Mouse (Mus musculus) intestine, embryonic 14.5 days (tissue): ENCODE results near the gene Strap. TPM values are rescaled to one million over a fixed set of nuclear protein-coding genes. Genes with fewer than 3 reads are reported as not detected.

Experiments used
- ATAC-seq: fragments of 200-750 bp; cut with Nextera tagmentation; replicated peaks from 2 replicates; pipeline ENCODE4 v1.8.0; 2017; ENCODE audit warnings: low read depth, moderate number of reproducible peaks, moderate TSS enrichment, moderate library complexity; ENCODE audit not compliant: low FRiP score, low TSS enrichment
- DNase-seq: peaks from one replicate; pipeline ENCODE4 v3.0.0-alpha.2; 2018; ENCODE audit warnings: low spot score
- H3K27ac ChIP-seq: fragments of 300-500 bp; sonication (generic); 2 replicates; pipeline ENCODE4 v1.5.1; 2014; ENCODE audit warnings: low read depth, mild to moderate bottlenecking, control low read depth
- H3K27me3 ChIP-seq: fragments of 300-500 bp; sonication (generic); replicated peaks from 2 replicates; pipeline ENCODE4 v1.6.1; 2014; ENCODE audit warnings: low read length, control low read depth; ENCODE audit not compliant: control insufficient read depth, insufficient read depth
- H3K36me3 ChIP-seq: fragments of 300-500 bp; sonication (generic); 2 replicates; pipeline ENCODE4 v1.6.1; 2014; ENCODE audit warnings: low read length, control low read depth; ENCODE audit not compliant: control insufficient read depth, insufficient read depth
- H3K4me1 ChIP-seq: fragments of 300-500 bp; sonication (generic); replicated peaks from 2 replicates; pipeline ENCODE4 v1.6.1; 2014; ENCODE audit warnings: low read length, control low read depth, mixed read lengths; ENCODE audit not compliant: control insufficient read depth, insufficient read depth
- H3K4me2 ChIP-seq: fragments of 300-500 bp; sonication (generic); 2 replicates; pipeline ENCODE4 v1.6.1; 2014; ENCODE audit warnings: low read length
- H3K4me3 ChIP-seq: fragments of 300-500 bp; sonication (generic); 2 replicates; pipeline ENCODE4 v1.5.1; 2014; ENCODE audit warnings: low read depth, low read length, control low read depth, mixed read lengths
- H3K9ac ChIP-seq: fragments of 300-500 bp; sonication (generic); 2 replicates; pipeline ENCODE4 v1.6.1; 2014; ENCODE audit warnings: mild to moderate bottlenecking, low read length
- H3K9me3 ChIP-seq: fragments of 300-500 bp; sonication (generic); 2 replicates; pipeline ENCODE4 v1.6.1; 2016; ENCODE audit warnings: low read length, control low read depth; ENCODE audit not compliant: control insufficient read depth
- WGBS: fragments of 180-500 bp; shearing (Covaris S2); extraction: QIAGEN DNeasy Blood & Tissue Kit; methylation state at CpG from one replicate; pipeline ENCODE4 v1.1.7; 2014; 5-methylcytosine and 5-hydroxymethylcytosine counted together
- polyA plus RNA-seq: library from polyadenylated mRNA; unstranded; fragments of >200 nt; fragmentation: Nextera tagmentation; extraction: Ambion mirVana; gene quantifications from 2 replicates; pipeline ENCODE4 v1.2.1, GENCODE M21; 2014

The Strap gene
- polyA plus RNA-seq = 154 and 165 TPM in 2 replicates

DNA sequence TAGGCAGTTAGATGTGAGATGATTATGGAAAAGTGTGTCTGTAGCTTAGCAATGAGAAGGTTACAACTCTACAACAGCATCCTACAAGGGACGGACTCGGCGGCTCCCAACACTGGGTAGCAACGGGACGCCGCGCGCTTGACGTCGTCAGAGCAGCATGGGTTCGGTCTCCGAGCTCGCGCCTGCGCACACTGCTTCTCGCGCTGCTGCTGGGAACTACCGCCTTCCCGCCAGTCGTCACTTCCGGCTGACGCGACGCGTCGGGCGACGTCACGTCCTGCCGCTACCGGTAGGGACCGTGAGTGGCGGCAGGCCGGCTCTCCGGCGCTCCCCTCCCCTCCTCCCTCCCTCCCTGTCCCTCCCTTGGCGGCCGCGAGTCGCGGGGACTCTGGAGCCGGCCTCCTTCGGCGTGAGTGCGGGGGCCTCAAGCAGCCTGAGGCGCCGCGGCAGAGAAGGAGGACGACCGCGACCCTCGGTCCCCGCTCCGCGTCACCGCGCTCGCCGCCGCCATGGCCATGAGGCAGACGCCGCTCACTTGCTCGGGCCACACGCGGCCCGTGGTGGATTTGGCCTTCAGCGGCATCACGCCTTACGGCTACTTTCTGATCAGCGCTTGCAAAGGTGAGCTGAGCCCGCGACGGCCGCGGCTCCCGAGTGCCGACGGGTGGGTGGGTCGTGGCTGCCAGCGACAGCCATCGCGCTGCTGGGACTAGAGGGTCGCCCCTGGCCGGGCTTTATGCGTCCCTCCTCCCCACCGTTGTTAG lies at the start of gene Strap:
Gene Strap, plus strand, starts transcription at position 233 of the 764 bp plus-strand sequence.
- Histone ChIP-seq H3K4me1 (peaks cover 11% of the 10 kb centered on the region), H3K4me2 (peak within 1 kb of the TSS; percentile 92), H3K9me3 (no peaks in the 10 kb centered on the region), H3K27me3 (no peaks in the 10 kb centered on the region; the same call in 1 of the 2 replicates), H3K4me3 (peak within 1 kb of the TSS; percentile 64), H3K9ac (peak within 1 kb of the TSS; percentile 77), H3K36me3 (peaks cover 9% of the 10 kb centered on the region), H3K27ac (peak within 1 kb of the TSS; percentile 83)
- ATAC-seq = peak; percentile 99
- 1% methylated on average over 77 of the region's 86 CpGs for WGBS
- peak; percentile 98 for DNase-seq

DNA sequence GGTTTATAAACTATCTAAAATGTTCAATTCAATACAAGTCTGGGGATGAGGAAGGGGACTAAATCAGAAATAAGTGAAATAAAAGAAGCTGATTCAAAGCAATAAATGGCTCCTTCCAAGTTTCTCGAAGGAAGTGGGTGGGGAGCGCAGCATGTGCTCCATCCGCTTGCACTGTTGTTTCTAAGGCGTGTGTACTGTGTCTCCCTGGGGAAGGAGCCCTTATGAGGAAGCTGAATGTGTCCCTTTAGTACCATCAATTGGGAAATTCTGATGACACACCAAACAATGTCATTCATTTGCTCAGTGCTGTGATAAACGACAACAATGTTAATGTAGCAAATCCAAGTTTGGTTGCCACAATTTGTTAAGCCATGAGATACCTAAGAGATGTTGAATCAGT lies 47.2 kb upstream of the Strap start:
- ATAC-seq = no peak
- Histone ChIP-seq H3K4me1 (no peaks in the 10 kb centered on the region), H3K9ac (no peak overlapping the region), H3K27ac (no peak overlapping the region), H3K4me2 (no peak overlapping the region), H3K9me3 (no peaks in the 10 kb centered on the region), H3K36me3 (no peaks in the 10 kb centered on the region), H3K4me3 (no peak overlapping the region), H3K27me3 (no peaks in the 10 kb centered on the region)
- no peak for DNase-seq
- WGBS = 88% methylated on average over 5 of the region's 5 CpGs

DNA sequence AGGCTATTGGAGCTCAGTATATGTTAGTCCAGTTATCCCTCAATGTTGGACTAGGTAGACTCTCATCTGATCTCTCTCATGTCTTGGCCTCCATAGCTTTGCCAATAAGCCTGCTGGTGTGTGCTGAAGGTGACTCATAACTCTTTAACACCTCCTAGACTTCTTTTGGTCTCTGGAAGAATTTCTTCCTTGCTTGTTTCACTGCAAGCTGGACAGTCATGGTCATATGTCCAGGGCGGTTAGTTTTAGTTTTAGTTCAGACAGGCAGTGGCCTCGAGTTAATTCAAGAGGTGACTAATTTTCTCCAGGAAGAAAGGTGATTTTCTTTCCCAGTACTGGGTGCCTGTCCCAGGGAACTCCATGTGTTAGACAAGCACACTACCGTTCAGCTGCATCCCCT lies 46.8 kb upstream of the Strap start:
- no peaks in the 10 kb centered on the region for H3K27me3 ChIP-seq
- H3K4me2 ChIP-seq = no peak overlapping the region
- DNase-seq (no peak), ATAC-seq (no peak)
- no peak overlapping the region for H3K4me3 ChIP-seq
- H3K4me1 ChIP-seq = no peaks in the 10 kb centered on the region
- H3K27ac ChIP-seq = no peak overlapping the region
- H3K36me3 ChIP-seq = no peaks in the 10 kb centered on the region
- 87% methylated on average over 3 of the region's 3 CpGs for WGBS
- H3K9ac ChIP-seq = no peak overlapping the region
- no peaks in the 10 kb centered on the region for H3K9me3 ChIP-seq

DNA sequence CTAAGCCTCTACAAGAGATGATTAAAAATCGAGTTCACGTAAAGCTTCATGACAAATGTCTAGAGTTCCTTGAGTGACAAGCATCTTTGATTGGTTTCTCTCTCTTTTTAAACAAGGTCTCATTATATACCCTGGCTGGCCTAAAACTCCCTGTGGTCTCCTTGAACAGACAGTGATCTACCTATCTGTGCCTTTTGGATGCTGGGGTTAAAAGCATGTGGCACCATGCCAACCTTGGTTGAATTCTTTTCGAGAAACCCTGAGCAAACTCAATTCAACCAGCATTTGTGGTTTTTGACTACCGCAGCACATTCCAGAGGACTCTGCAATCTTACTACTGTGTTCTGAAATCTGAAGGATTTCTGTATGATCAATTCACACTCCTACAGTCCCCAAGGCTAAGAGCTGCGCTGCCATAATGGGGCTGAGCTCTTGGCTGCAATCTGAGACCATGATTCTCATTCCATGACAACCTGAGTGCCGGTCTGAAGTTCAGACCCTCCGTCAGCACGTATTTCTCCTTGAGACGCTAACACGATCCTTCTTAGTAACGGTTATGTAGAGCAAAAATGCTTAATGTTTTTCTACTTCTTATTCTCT lies 46.3 kb upstream of the Strap start:
- Histone ChIP-seq H3K27me3 (no peaks in the 10 kb centered on the region), H3K9ac (no peak overlapping the region), H3K9me3 (no peaks in the 10 kb centered on the region), H3K27ac (no peak overlapping the region), H3K4me1 (no peaks in the 10 kb centered on the region), H3K4me2 (no peak overlapping the region), H3K4me3 (no peak overlapping the region), H3K36me3 (no peaks in the 10 kb centered on the region)
- DNase-seq = no peak
- ATAC-seq = no peak
- 73% methylated on average over 11 of the region's 11 CpGs for WGBS

DNA sequence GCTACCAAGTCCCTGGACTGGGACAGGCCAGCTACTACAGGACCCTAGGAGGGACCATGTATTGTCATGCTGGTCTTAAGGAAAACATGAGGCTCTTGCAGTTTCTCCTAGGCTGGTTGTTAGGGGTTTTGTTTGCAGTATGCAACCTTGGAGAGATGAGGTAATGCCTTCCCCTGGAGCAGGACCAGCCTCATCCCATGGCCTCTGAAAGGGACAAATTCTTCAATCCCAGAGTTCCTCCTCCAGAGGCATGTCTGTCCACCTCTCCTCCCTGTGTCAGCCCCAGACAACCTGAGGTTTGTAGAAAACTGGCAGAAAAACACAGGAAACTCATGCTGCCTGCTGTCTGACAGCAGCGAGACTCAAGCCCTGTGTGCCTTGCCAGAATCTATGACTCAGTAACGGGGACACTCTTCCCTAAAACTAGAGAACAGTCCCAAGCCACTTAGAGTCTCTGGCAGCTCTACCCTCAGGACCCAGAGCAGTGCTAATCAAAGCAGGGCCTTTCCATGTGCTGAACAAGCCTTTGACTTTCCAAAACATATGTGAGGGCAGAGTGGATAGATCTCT lies 44.2 kb upstream of the Strap start:
- H3K9me3 ChIP-seq = no peaks in the 10 kb centered on the region
- no peaks in the 10 kb centered on the region for H3K4me1 ChIP-seq
- H3K4me3 ChIP-seq = no peak overlapping the region
- H3K4me2 ChIP-seq = no peak overlapping the region
- no peak overlapping the region for H3K9ac ChIP-seq
- DNase-seq (no peak), ATAC-seq (no peak)
- no peak overlapping the region for H3K27ac ChIP-seq
- 73% methylated on average over 2 of the region's 2 CpGs for WGBS
- H3K27me3 ChIP-seq = no peaks in the 10 kb centered on the region
- no peaks in the 10 kb centered on the region for H3K36me3 ChIP-seq

DNA sequence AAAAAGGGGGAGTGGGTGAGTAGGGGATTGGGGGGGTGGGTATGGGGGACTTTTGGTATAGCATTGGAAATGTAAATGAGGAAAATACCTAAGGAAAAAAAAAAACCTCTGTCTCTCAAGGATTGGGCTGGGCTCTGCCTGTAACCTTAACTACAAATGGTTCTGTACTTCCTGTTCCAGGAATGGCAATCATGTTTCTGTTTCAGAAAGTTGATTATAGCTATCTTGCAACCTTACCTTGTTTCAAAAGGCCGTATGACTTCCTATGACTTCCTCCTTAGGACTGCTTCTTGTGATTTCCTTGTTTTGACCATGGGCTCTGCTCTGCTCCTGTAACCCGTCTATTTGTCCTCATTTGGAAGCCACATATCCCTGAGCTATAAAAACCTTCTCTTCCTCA lies 40.6 kb upstream of the Strap start:
- no peaks in the 10 kb centered on the region for H3K36me3 ChIP-seq
- no peaks in the 10 kb centered on the region for H3K27me3 ChIP-seq
- DNase-seq = no peak
- no peak overlapping the region for H3K4me2 ChIP-seq
- no peak overlapping the region for H3K27ac ChIP-seq
- no peaks in the 10 kb centered on the region for H3K4me1 ChIP-seq
- no peaks in the 10 kb centered on the region for H3K9me3 ChIP-seq
- no peak overlapping the region for H3K9ac ChIP-seq
- 68% methylated on average over 2 of the region's 2 CpGs for WGBS
- H3K4me3 ChIP-seq = no peak overlapping the region
- no peak for ATAC-seq

DNA sequence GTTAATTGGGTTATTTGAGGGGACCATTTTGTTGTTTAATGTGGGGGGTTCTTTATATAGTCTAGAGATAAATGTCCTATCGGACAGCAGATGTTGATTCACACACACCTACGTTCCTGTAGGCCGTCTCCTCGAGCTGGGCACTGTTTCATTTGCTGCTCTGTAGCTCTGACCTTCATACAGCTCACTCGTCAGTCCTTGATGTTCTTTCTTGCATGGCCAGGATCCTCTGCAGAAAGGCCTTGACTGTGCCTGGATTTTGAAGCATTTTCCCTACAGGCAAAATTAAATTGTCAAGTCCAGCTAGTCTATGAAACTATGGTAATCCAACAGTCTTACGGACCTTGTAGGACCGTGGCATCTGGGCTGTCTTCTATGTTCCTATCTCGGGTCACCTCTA lies 39.8 kb upstream of the Strap start:
- Histone ChIP-seq H3K4me3 (no peak overlapping the region), H3K27ac (no peak overlapping the region), H3K27me3 (no peaks in the 10 kb centered on the region), H3K36me3 (no peaks in the 10 kb centered on the region), H3K9ac (no peak overlapping the region), H3K4me2 (no peak overlapping the region), H3K9me3 (no peaks in the 10 kb centered on the region), H3K4me1 (no peaks in the 10 kb centered on the region)
- no peak for DNase-seq
- 91% methylated on average over 8 of the region's 8 CpGs for WGBS
- ATAC-seq = no peak

DNA sequence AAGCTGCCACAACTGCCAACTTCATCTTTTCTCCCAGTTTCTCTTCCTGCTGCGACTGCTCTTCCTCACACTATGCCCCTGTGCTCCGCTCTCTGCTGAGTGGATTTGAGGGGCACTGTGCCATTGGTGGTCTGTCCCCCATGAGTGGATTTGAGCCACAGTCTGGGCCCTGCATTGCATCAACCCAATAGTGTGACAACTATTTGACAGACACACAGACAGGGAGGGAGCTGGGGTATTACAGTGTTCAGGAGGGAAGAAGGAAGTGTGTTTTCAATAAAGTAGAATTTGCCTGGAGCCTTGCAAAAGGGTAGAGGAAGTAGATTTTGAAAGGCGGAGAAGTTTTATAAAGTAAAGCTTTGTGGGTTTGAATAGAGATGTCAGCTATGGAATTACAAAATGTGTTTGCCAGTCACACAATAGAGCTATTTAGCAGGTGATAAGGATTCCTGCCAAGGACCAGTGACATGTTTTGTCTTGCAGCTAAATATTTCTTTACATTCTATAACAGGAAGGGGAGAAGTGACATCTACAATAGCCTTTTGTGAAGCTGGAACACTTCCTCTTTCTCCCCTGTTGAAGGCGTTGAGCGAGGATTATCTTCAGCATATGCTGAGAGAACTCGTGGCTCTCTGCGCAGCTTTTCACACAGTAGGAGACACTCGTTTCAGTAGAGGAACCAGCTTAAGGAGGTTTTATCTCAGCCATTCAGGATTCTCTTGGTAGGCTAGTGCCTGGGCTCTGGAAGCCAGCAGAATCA lies 38.3 kb upstream of the Strap start:
- Histone ChIP-seq H3K4me1 (no peaks in the 10 kb centered on the region), H3K4me3 (no peak overlapping the region), H3K9ac (no peak overlapping the region), H3K4me2 (no peak overlapping the region), H3K36me3 (no peaks in the 10 kb centered on the region), H3K27me3 (no peaks in the 10 kb centered on the region), H3K9me3 (no peaks in the 10 kb centered on the region), H3K27ac (no peak overlapping the region)
- WGBS = 85% methylated on average over 8 of the region's 8 CpGs
- DNase-seq (no peak), ATAC-seq (no peak)
